Mouse (Mus musculus): ENCODE measurements around the gene Mat2a. TPM values are rescaled to one million over a fixed set of nuclear protein-coding genes. Genes with fewer than 3 reads are reported as not detected.

The Mat2a gene
- polyA plus RNA-seq, 1 experiment, result 162 TPM

- TF ChIP-seq POLR2A (IDR thresholded peaks at IDR 0.05; ENCODE audit: control insufficient read depth, extremely low read depth, insufficient read depth, low read length, poor library complexity), result no peak
- TF ChIP-seq CTCF (IDR thresholded peaks at IDR 0.05; ENCODE audit: borderline replicate concordance, control insufficient read depth, extremely low read depth, insufficient read depth, low read length, poor library complexity), result no peak
- no peak overlapping the region for H3K27ac ChIP-seq (ENCODE audit: control insufficient read depth, insufficient read depth, low read length)
These were observed 8.1 kb upstream of the Mat2a start for GRCm38 (mm10) chr6:72447487-72447886.

GRCm38 (mm10) chr6:72445011-72445410, 5.7 kb upstream of the Mat2a start:
- Histone ChIP-seq H3K27ac (ENCODE audit: control insufficient read depth, insufficient read depth, low read length) (no peak overlapping the region), H3K27me3 (ENCODE audit: control insufficient read depth, insufficient read depth, low read length) (no peaks in the 10 kb centered on the region), H3K4me1 (replicated peaks; ENCODE audit: control insufficient read depth, insufficient read depth, low read length) (peaks cover 4% of the 10 kb centered on the region), H3K36me3 (ENCODE audit: control insufficient read depth, insufficient read depth, low read length) (no peaks in the 10 kb centered on the region), H3K4me3 (ENCODE audit: control insufficient read depth, insufficient read depth, low read length) (no peak overlapping the region)
- DNase-seq, result no peak
- TF ChIP-seq CTCF (IDR thresholded peaks at IDR 0.05; ENCODE audit: borderline replicate concordance, control insufficient read depth, extremely low read depth, insufficient read depth, low read length, poor library complexity), result no peak
- TF ChIP-seq POLR2A (IDR thresholded peaks at IDR 0.05; ENCODE audit: control insufficient read depth, extremely low read depth, insufficient read depth, low read length, poor library complexity), result no peak

More at GRCm38 (mm10) chr6:72447487-72447886, 8.1 kb upstream of the Mat2a start:
- no peak overlapping the region for H3K4me3 ChIP-seq (ENCODE audit: control insufficient read depth, insufficient read depth, low read length)
- no peaks in the 10 kb centered on the region for H3K27me3 ChIP-seq (ENCODE audit: control insufficient read depth, insufficient read depth, low read length)
- 91% methylated on average over 2 of the region's 2 CpGs for WGBS
- H3K36me3 ChIP-seq (ENCODE audit: control insufficient read depth, insufficient read depth, low read length), result no peaks in the 10 kb centered on the region
- DNase-seq, result no peak
- H3K4me1 ChIP-seq (replicated peaks; ENCODE audit: control insufficient read depth, insufficient read depth, low read length), result no peaks in the 10 kb centered on the region

- Histone ChIP-seq H3K36me3 (ENCODE audit: control insufficient read depth, insufficient read depth, low read length) (no peaks in the 10 kb centered on the region), H3K4me1 (replicated peaks; ENCODE audit: control insufficient read depth, insufficient read depth, low read length) (peaks cover 4% of the 10 kb centered on the region), H3K27ac (ENCODE audit: control insufficient read depth, insufficient read depth, low read length) (no peak overlapping the region), H3K4me3 (ENCODE audit: control insufficient read depth, insufficient read depth, low read length) (no peak overlapping the region), H3K27me3 (ENCODE audit: control insufficient read depth, insufficient read depth, low read length) (no peaks in the 10 kb centered on the region)
- TF ChIP-seq POLR2A (IDR thresholded peaks at IDR 0.05; ENCODE audit: control insufficient read depth, extremely low read depth, insufficient read depth, low read length, poor library complexity) (no peak), CTCF (IDR thresholded peaks at IDR 0.05; ENCODE audit: borderline replicate concordance, control insufficient read depth, extremely low read depth, insufficient read depth, low read length, poor library complexity) (no peak)
- DNase-seq, result no peak
- WGBS, result 100% methylated on average over 1 of the region's 1 CpGs
These were observed 3.7 kb upstream of the Mat2a start for GRCm38 (mm10) chr6:72442921-72443604.

- peak; percentile 32 for DNase-seq
- H3K27ac ChIP-seq (ENCODE audit: control insufficient read depth, insufficient read depth, low read length), result peak overlapping the region; percentile 93
- peaks cover 4% of the 10 kb centered on the region for H3K4me1 ChIP-seq (replicated peaks; ENCODE audit: control insufficient read depth, insufficient read depth, low read length)
- WGBS, result 4% methylated on average over 17 of the region's 17 CpGs
- peak overlapping the region; percentile 75 for H3K4me3 ChIP-seq (ENCODE audit: control insufficient read depth, insufficient read depth, low read length)
- H3K27me3 ChIP-seq (ENCODE audit: control insufficient read depth, insufficient read depth, low read length), result no peaks in the 10 kb centered on the region
- H3K36me3 ChIP-seq (ENCODE audit: control insufficient read depth, insufficient read depth, low read length), result peaks cover 15% of the 10 kb centered on the region
- TF ChIP-seq CTCF (IDR thresholded peaks at IDR 0.05; ENCODE audit: borderline replicate concordance, control insufficient read depth, extremely low read depth, insufficient read depth, low read length, poor library complexity) (no peak), POLR2A (IDR thresholded peaks at IDR 0.05; ENCODE audit: control insufficient read depth, extremely low read depth, insufficient read depth, low read length, poor library complexity) (no peak)
These were observed 1.0 kb upstream of the Mat2a start for GRCm38 (mm10) chr6:72440186-72440990.

- Histone ChIP-seq H3K27me3 (ENCODE audit: control insufficient read depth, insufficient read depth, low read length) (no peaks in the 10 kb centered on the region), H3K36me3 (ENCODE audit: control insufficient read depth, insufficient read depth, low read length) (peaks cover 30% of the 10 kb centered on the region), H3K4me1 (replicated peaks; ENCODE audit: control insufficient read depth, insufficient read depth, low read length) (peaks cover 4% of the 10 kb centered on the region), H3K4me3 (ENCODE audit: control insufficient read depth, insufficient read depth, low read length) (peak overlapping the region; percentile 96), H3K27ac (ENCODE audit: control insufficient read depth, insufficient read depth, low read length) (peak overlapping the region; percentile 93)
- peak; percentile 87 for DNase-seq
- TF ChIP-seq CTCF (IDR thresholded peaks at IDR 0.05; ENCODE audit: borderline replicate concordance, control insufficient read depth, extremely low read depth, insufficient read depth, low read length, poor library complexity), result peak; percentile 23; the same call in 1 of the 2 replicates
- TF ChIP-seq POLR2A (IDR thresholded peaks at IDR 0.05; ENCODE audit: control insufficient read depth, extremely low read depth, insufficient read depth, low read length, poor library complexity), result no peak
- WGBS, result under 1% methylated on average over 57 of the region's 57 CpGs
These were observed 450 bp downstream of the Mat2a start for GRCm38 (mm10) chr6:72438862-72439354.

GRCm38 (mm10) chr6:72438226-72438625, 1.1 kb downstream of the Mat2a start:
- TF ChIP-seq POLR2A (IDR thresholded peaks at IDR 0.05; ENCODE audit: control insufficient read depth, extremely low read depth, insufficient read depth, low read length, poor library complexity), result no peak
- TF ChIP-seq CTCF (IDR thresholded peaks at IDR 0.05; ENCODE audit: borderline replicate concordance, control insufficient read depth, extremely low read depth, insufficient read depth, low read length, poor library complexity), result no peak
- peaks cover 4% of the 10 kb centered on the region for H3K4me1 ChIP-seq (replicated peaks; ENCODE audit: control insufficient read depth, insufficient read depth, low read length)
- DNase-seq, result no peak
- no peak overlapping the region for H3K27ac ChIP-seq (ENCODE audit: control insufficient read depth, insufficient read depth, low read length)
- no peak overlapping the region for H3K4me3 ChIP-seq (ENCODE audit: control insufficient read depth, insufficient read depth, low read length)
- H3K36me3 ChIP-seq (ENCODE audit: control insufficient read depth, insufficient read depth, low read length), result peaks cover 36% of the 10 kb centered on the region
- no peaks in the 10 kb centered on the region for H3K27me3 ChIP-seq (ENCODE audit: control insufficient read depth, insufficient read depth, low read length)
- under 1% methylated on average over 5 of the region's 5 CpGs for WGBS
